In the genomic region with DNA sequence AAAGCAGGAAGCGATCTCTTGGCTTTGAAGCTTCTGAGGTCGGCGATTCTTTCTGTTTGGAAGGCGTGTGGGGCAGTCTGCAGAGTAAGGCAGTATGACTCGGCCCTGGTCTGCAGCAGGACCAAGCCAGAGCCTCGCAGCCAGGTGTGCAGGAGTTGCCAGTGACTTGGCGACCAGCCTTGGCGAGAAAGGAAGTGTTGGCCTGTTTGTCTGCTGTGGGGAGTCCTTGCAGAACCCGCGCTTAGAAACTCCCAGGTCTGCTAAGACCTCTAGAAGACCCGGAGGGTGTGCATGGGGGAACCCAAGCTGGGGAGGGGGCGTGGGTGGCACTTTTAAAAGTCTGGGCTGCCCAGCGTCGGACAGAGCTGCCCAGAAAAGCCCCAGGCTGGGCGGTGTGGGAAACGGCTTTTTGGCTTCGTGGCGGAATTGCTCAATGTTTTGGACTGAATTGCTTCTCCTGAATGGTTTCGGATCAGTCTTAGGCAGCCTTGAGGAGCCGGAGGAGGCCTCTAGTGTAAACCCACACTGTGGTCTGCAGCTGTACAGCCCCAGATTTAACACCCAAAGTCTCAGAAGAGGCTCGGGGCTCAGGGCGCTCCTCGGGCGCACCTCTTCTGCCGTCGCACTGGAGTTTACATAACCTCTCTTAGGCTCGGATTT, we compare ENCODE assay signal across 8 mouse cellular contexts. TPM values are rescaled to one million over a fixed set of nuclear protein-coding genes. Genes with fewer than 3 reads are reported as not detected.
DNase-seq lines count a peak whose midpoint lies in the region; ATAC-seq and TF ChIP-seq lines count a peak whose summit lies in the region.

No protein-coding gene starts in this region.

- H3K4me1 ChIP-seq in intestine, embryonic 16.5 days (ENCODE audit: control insufficient read depth, insufficient read depth, low read length) = peaks cover 26% of the 10 kb centered on the region
- no peaks in the 10 kb centered on the region; the same call in 1 of the 2 replicates for H3K4me1 ChIP-seq in lung, postnatal 0 days (ENCODE audit: insufficient read depth, low read depth, low read length)
- H3K4me1 ChIP-seq in stomach, postnatal 0 days (replicated peaks; ENCODE audit: control insufficient read depth, insufficient read depth) = no peaks in the 10 kb centered on the region; the same call in 1 of the 2 replicates

- 1% methylated on average over 27 of the region's 27 CpGs for WGBS in intestine, embryonic 16.5 days
- WGBS in lung, postnatal 0 days = under 1% methylated on average over 27 of the region's 27 CpGs
- 2% methylated on average over 27 of the region's 27 CpGs for WGBS in stomach, postnatal 0 days

- no peaks in the 10 kb centered on the region for H3K36me3 ChIP-seq in intestine, embryonic 16.5 days (ENCODE audit: control insufficient read depth, insufficient read depth, low read length)
- H3K36me3 ChIP-seq in lung, postnatal 0 days (ENCODE audit: insufficient read depth, low read length) = no peaks in the 10 kb centered on the region
- no peaks in the 10 kb centered on the region for H3K36me3 ChIP-seq in stomach, postnatal 0 days (ENCODE audit: control insufficient read depth, insufficient read depth, low read length)

- H3K4me2 ChIP-seq in intestine, embryonic 16.5 days (ENCODE audit: low read depth, low read length) = peak overlapping the region; percentile 85
- H3K4me2 ChIP-seq in lung, postnatal 0 days (replicated peaks; ENCODE audit: low read depth, low read length) = peak overlapping the region; percentile 43
- peak overlapping the region; percentile 54 for H3K4me2 ChIP-seq in stomach, postnatal 0 days (replicated peaks; ENCODE audit: low read depth)

- H3K27ac ChIP-seq in intestine, embryonic 16.5 days (ENCODE audit: low read length) = peak overlapping the region; percentile 89
- H3K27ac ChIP-seq in lung, postnatal 0 days (ENCODE audit: low read length) = peak overlapping the region; percentile 69
- peak overlapping the region; percentile 90 for H3K27ac ChIP-seq in stomach, postnatal 0 days (replicated peaks)

- ATAC-seq in common myeloid progenitor, adult 5-6 weeks (replicated peaks; ENCODE audit: low read depth, poor library complexity, severe bottlenecking) = peak; percentile 36
- ATAC-seq in granulocyte monocyte progenitor cell, adult 5-6 weeks (replicated peaks; ENCODE audit: poor library complexity, severe bottlenecking) = peak; percentile 43
- no peak for ATAC-seq in intestine, embryonic 16.5 days
- ATAC-seq in lung, postnatal 0 days = no peak
- no peak; the same call in 1 of the 2 replicates for ATAC-seq in stomach, postnatal 0 days (ENCODE audit: low FRiP score, low TSS enrichment)

- DNase-seq in kidney, adult 18-20 months = peak; percentile 49
- DNase-seq in kidney, adult 11 months = no peak
- peak; percentile 69 for DNase-seq in lung, postnatal 0 days (ENCODE audit: low spot score)
- DNase-seq in stomach, postnatal 0 days (ENCODE audit: low spot score) = peak; percentile 34
- no peak for DNase-seq in thymus, adult 18-20 months

- H3K9me3 ChIP-seq in intestine, embryonic 16.5 days (ENCODE audit: control insufficient read depth, low read length) = no peaks in the 10 kb centered on the region
- no peaks in the 10 kb centered on the region for H3K9me3 ChIP-seq in lung, postnatal 0 days (ENCODE audit: low read length)
- no peaks in the 10 kb centered on the region for H3K9me3 ChIP-seq in stomach, postnatal 0 days (ENCODE audit: control insufficient read depth, low read length)

- TF ChIP-seq CTCF in lung, postnatal 0 days (IDR thresholded peaks at IDR 0.05) = no peak
- no peak for TF ChIP-seq CTCF in stomach, postnatal 0 days (IDR thresholded peaks at IDR 0.05; ENCODE audit: low read depth)

- H3K4me3 ChIP-seq in intestine, embryonic 16.5 days (ENCODE audit: low read length) = peak overlapping the region; percentile 56
- peak overlapping the region; percentile 43 for H3K4me3 ChIP-seq in lung, postnatal 0 days (ENCODE audit: low read depth, low read length)
- H3K4me3 ChIP-seq in stomach, postnatal 0 days (ENCODE audit: low read depth, low read length) = peak overlapping the region; percentile 50

- H3K27me3 ChIP-seq in intestine, embryonic 16.5 days (replicated peaks; ENCODE audit: control insufficient read depth, insufficient read depth, low read length) = peaks cover 37% of the 10 kb centered on the region
- peaks cover 42% of the 10 kb centered on the region for H3K27me3 ChIP-seq in lung, postnatal 0 days (replicated peaks; ENCODE audit: insufficient read depth, low read length)
- H3K27me3 ChIP-seq in stomach, postnatal 0 days (ENCODE audit: control insufficient read depth, insufficient read depth, low read length) = peaks cover 8% of the 10 kb centered on the region

- no peak for TF ChIP-seq EP300 in lung, postnatal 0 days (IDR thresholded peaks at IDR 0.05)
- TF ChIP-seq EP300 in stomach, postnatal 0 days (optimal IDR thresholded peaks at IDR 0.05) = no peak

- peak overlapping the region; percentile 65 for H3K9ac ChIP-seq in intestine, embryonic 16.5 days (ENCODE audit: low read depth, low read length)
- H3K9ac ChIP-seq in lung, postnatal 0 days (replicated peaks; ENCODE audit: low read depth) = peak overlapping the region; percentile 50; the same call in 1 of the 2 replicates
- peak overlapping the region; percentile 64 for H3K9ac ChIP-seq in stomach, postnatal 0 days (ENCODE audit: low read length)

RNA-seq across cellular contexts. Expression of gene Pdgfra, which starts 2.0 kb away (rescaled TPM):
- total RNA-seq in common myeloid progenitor, adult 5-6 weeks (2017) = 0.05 TPM in 1 of 2 replicates, not detected in the other
- total RNA-seq in granulocyte monocyte progenitor cell, adult 5-6 weeks (2014; fragmentation: Nextera tagmentation) = not detected in 2 replicates
- not detected in 2 replicates for total RNA-seq in granulocyte monocyte progenitor cell, adult 5-6 weeks (2017)
- 27.7 and 29.4 TPM in 2 replicates for polyA plus RNA-seq in intestine, embryonic 16.5 days (2015; fragmentation: Nextera tagmentation; extraction: Ambion mirVana)
- polyA plus RNA-seq in lung, postnatal 0 days (2015; fragmentation: Nextera tagmentation; extraction: Ambion mirVana) = 14.2 and 15.9 TPM in 2 replicates
- polyA plus RNA-seq in stomach, postnatal 0 days (2015; fragmentation: Nextera tagmentation; extraction: Ambion mirVana) = 7.9 and 8.5 TPM in 2 replicates

Comparison
In these comparisons a context has a peak if more than half of its experiments do, and no peak if none do; other contexts are left out.
1. DNase-seq: peak in kidney, adult 18-20 months (single experiment), lung, postnatal 0 days (single experiment) and stomach, postnatal 0 days (single experiment); none in kidney, adult 11 months (single experiment) and thymus, adult 18-20 months (0 of 2).
2. ATAC-seq: peak in common myeloid progenitor, adult 5-6 weeks (single experiment) and granulocyte monocyte progenitor cell, adult 5-6 weeks (single experiment); none in intestine, embryonic 16.5 days (single experiment), lung, postnatal 0 days (single experiment) and stomach, postnatal 0 days (single experiment).
3. Peak in every context shown above with its lines, with median percentiles within 50 percentile points of each other: H3K27ac ChIP-seq, H3K4me2 ChIP-seq, H3K4me3 ChIP-seq and H3K9ac ChIP-seq.